Mouse (Mus musculus) embryonic facial prominence, embryonic 11.5 days (tissue): ENCODE measurements at regions not wholly inside any gene's neighbourhood (a gene's known extent, or its start where the extent isn't known, plus 50 kb on each side); places are given as distances from the start of the nearest gene placed in this dataset.
A peak's percentile ranks its signal among the peaks of the same experiment; 100 is the strongest.

Source experiments
- ATAC-seq: fragments of 200-750 bp; cut with Nextera tagmentation; replicated peaks from 2 replicates; pipeline ENCODE4 v1.8.0; 2017; ENCODE audit warnings: low read depth; ENCODE audit not compliant: insufficient number of reproducible peaks, low FRiP score, low TSS enrichment
- DNase-seq: peaks from one replicate; pipeline ENCODE4 v3.0.0-alpha.2; 2015; ENCODE audit warnings: low spot score
- H3K27ac ChIP-seq: fragments of 300-500 bp; sonication (generic); replicated peaks from 2 replicates; pipeline ENCODE4 v1.5.1; 2014; ENCODE audit warnings: mild to moderate bottlenecking, low read depth, low read length, control low read depth
- H3K27me3 ChIP-seq: fragments of 300-500 bp; sonication (generic); 2 replicates; pipeline ENCODE4 v1.6.1; 2014; ENCODE audit warnings: mild to moderate bottlenecking, low read length, moderate library complexity, mixed read lengths; ENCODE audit not compliant: control insufficient read depth, insufficient read depth
- H3K36me3 ChIP-seq: fragments of 300-500 bp; sonication (generic); replicated peaks from 2 replicates; pipeline ENCODE4 v1.6.1; 2014; ENCODE audit warnings: low read depth, mild to moderate bottlenecking, low read length, moderate library complexity, mixed read lengths; ENCODE audit not compliant: control insufficient read depth, insufficient read depth
- H3K4me1 ChIP-seq: fragments of 300-500 bp; sonication (generic); 2 replicates; pipeline ENCODE4 v1.6.1; 2014; ENCODE audit warnings: low read length, mixed read lengths; ENCODE audit not compliant: control insufficient read depth, insufficient read depth
- H3K4me2 ChIP-seq: fragments of 300-500 bp; sonication (generic); 2 replicates; pipeline ENCODE4 v1.6.1; 2014; ENCODE audit warnings: low read depth, mild to moderate bottlenecking, control low read depth, low read length, moderate library complexity
- H3K4me3 ChIP-seq: fragments of 300-500 bp; sonication (generic); 2 replicates; pipeline ENCODE4 v1.5.1; 2014; ENCODE audit warnings: low read depth, low read length, control low read depth
- H3K9ac ChIP-seq: fragments of 300-500 bp; sonication (generic); replicated peaks from 2 replicates; pipeline ENCODE4 v1.6.1; 2014; ENCODE audit warnings: mild to moderate bottlenecking, control low read depth, low read length
- H3K9me3 ChIP-seq: fragments of 300-500 bp; sonication (generic); replicated peaks from 2 replicates; pipeline ENCODE4 v1.6.1; 2016; ENCODE audit warnings: mild to moderate bottlenecking, low read length, inconsistent platforms, mixed read lengths; ENCODE audit not compliant: control insufficient read depth
- WGBS: fragments of 180-500 bp; shearing (Covaris S2); extraction: QIAGEN DNeasy Blood & Tissue Kit; methylation state at CpG from one replicate; pipeline ENCODE4 v1.1.7; 2014; 5-methylcytosine and 5-hydroxymethylcytosine counted together

GRCm38 (mm10) chr9:117926700-117927465 is 113.4 kb upstream of the Azi2 start:
- no peak overlapping the region for H3K9ac ChIP-seq
- H3K27ac ChIP-seq: no peak overlapping the region
- DNase-seq: no peak
- no peaks in the 10 kb centered on the region for H3K9me3 ChIP-seq
- WGBS: 89% methylated on average over 5 of the region's 5 CpGs
- H3K4me2 ChIP-seq: no peak overlapping the region
- H3K4me1 ChIP-seq: no peaks in the 10 kb centered on the region
- H3K36me3 ChIP-seq: no peaks in the 10 kb centered on the region
- no peaks in the 10 kb centered on the region for H3K27me3 ChIP-seq
- ATAC-seq: no peak
- no peak overlapping the region for H3K4me3 ChIP-seq

GRCm38 (mm10) chr9:117922992-117923391 is 117.3 kb upstream of the Azi2 start:
- no peak overlapping the region for H3K9ac ChIP-seq
- H3K27me3 ChIP-seq: no peaks in the 10 kb centered on the region
- WGBS: 60% methylated on average over 4 of the region's 4 CpGs
- no peak overlapping the region for H3K4me3 ChIP-seq
- H3K27ac ChIP-seq: no peak overlapping the region
- no peak overlapping the region for H3K4me2 ChIP-seq
- H3K36me3 ChIP-seq: no peaks in the 10 kb centered on the region
- ATAC-seq (no peak), DNase-seq (no peak)
- no peaks in the 10 kb centered on the region for H3K9me3 ChIP-seq
- no peaks in the 10 kb centered on the region for H3K4me1 ChIP-seq

GRCm38 (mm10) chr9:117907895-117908424 is 132.3 kb upstream of the Azi2 start:
- H3K36me3 ChIP-seq: no peaks in the 10 kb centered on the region
- H3K4me2 ChIP-seq: no peak overlapping the region
- no peak overlapping the region for H3K27ac ChIP-seq
- no peak for ATAC-seq
- no peak overlapping the region for H3K4me3 ChIP-seq
- H3K9ac ChIP-seq: no peak overlapping the region
- H3K27me3 ChIP-seq: no peaks in the 10 kb centered on the region
- no peaks in the 10 kb centered on the region for H3K9me3 ChIP-seq
- WGBS: 93% methylated on average over 10 of the region's 10 CpGs
- no peaks in the 10 kb centered on the region; the same call in 1 of the 2 replicates for H3K4me1 ChIP-seq
- no peak for DNase-seq

GRCm38 (mm10) chr9:117905045-117905747 is 135.1 kb upstream of the Azi2 start:
- Histone ChIP-seq H3K9ac (no peak overlapping the region), H3K4me1 (no peaks in the 10 kb centered on the region; the same call in 1 of the 2 replicates), H3K9me3 (no peaks in the 10 kb centered on the region), H3K4me3 (no peak overlapping the region), H3K27me3 (no peaks in the 10 kb centered on the region), H3K27ac (no peak overlapping the region), H3K4me2 (no peak overlapping the region), H3K36me3 (no peaks in the 10 kb centered on the region)
- no peak for DNase-seq
- ATAC-seq: no peak
- 83% methylated on average over 10 of the region's 10 CpGs for WGBS

- no peak for ATAC-seq
- Histone ChIP-seq H3K27ac (no peak overlapping the region), H3K9me3 (no peaks in the 10 kb centered on the region), H3K27me3 (no peaks in the 10 kb centered on the region), H3K9ac (no peak overlapping the region), H3K36me3 (no peaks in the 10 kb centered on the region), H3K4me1 (no peaks in the 10 kb centered on the region; the same call in 1 of the 2 replicates), H3K4me3 (no peak overlapping the region), H3K4me2 (no peak overlapping the region)
- no peak for DNase-seq
- WGBS: 89% methylated on average over 8 of the region's 8 CpGs
Measured at GRCm38 (mm10) chr9:117904621-117905020, 135.7 kb upstream of the Azi2 start.

- Histone ChIP-seq H3K27me3 (no peaks in the 10 kb centered on the region), H3K4me3 (no peak overlapping the region), H3K9ac (no peak overlapping the region), H3K4me1 (no peaks in the 10 kb centered on the region; the same call in 1 of the 2 replicates), H3K36me3 (no peaks in the 10 kb centered on the region), H3K27ac (no peak overlapping the region), H3K4me2 (no peak overlapping the region), H3K9me3 (no peaks in the 10 kb centered on the region)
- DNase-seq: peak; percentile 54
- no peak for ATAC-seq
- 42% methylated on average over 4 of the region's 4 CpGs for WGBS
Measured at GRCm38 (mm10) chr9:117903025-117903424, 137.3 kb upstream of the Azi2 start.

GRCm38 (mm10) chr9:117902239-117902939 is 137.9 kb upstream of the Azi2 start:
- no peak; the same call in 1 of the 2 replicates for ATAC-seq
- Histone ChIP-seq H3K36me3 (no peaks in the 10 kb centered on the region), H3K27ac (no peak overlapping the region), H3K4me2 (no peak overlapping the region), H3K9me3 (no peaks in the 10 kb centered on the region), H3K9ac (no peak overlapping the region), H3K4me3 (no peak overlapping the region), H3K27me3 (no peaks in the 10 kb centered on the region), H3K4me1 (no peaks in the 10 kb centered on the region; the same call in 1 of the 2 replicates)
- DNase-seq: no peak
- 84% methylated on average over 20 of the region's 20 CpGs for WGBS
